Mouse (Mus musculus) gastrocnemius, postnatal 14 days (tissue): ENCODE measurements around the gene Igf1r. TPM values are rescaled to one million over a fixed set of nuclear protein-coding genes. Genes with fewer than 3 reads are reported as not detected.

Source experiments
- DNase-seq: peaks from one replicate; pipeline ENCODE4 v3.0.0; 2021; ENCODE audit warnings: mixed read lengths
- intact Hi-C: fragments of 180-260 bp; cut with DNase I; formaldehyde crosslinking; loops from one replicate; pipeline ENCODE4 v1.15.1; 2025; ENCODE audit warnings: low total_unique reads
- total RNA-seq, 2 experiments: library from RNA; stranded (reverse); gene quantifications; 2 replicates each; pipeline ENCODE4 v1.2.3; 2021

Gene Igf1r
- total RNA-seq, 2 experiments from 2014 or later: 13.1 to 14.0 TPM

DNA sequence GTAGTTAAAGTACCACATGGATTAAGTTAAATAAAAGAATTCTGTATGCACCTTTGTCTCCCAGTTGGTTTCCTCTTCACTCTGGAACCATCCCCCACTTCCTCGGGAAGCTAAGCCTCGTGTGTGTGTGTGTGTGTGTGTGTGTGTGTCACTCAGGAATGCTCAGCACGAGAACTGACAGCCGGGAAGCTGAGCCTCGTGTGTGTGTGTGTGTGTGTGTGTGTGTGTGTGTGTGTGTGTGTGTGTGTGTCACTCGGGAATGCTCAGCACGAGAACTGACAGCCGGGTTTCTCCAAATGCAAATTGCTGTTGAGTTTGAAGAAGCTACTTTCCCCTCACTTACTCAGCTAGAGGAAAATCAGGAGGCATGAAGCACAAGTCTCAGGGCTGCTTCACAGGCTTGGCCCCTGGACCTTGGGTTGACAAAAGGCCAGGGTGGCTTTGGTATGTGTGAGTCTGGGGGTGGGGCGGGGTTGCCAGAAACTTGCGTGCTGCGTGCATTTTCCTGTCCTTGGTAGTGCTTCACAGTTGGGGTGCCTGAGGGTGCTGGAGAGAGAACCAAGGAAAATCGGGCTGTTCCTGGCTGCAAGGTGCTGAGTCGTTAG is 281.1 kb downstream of the Igf1r start:
- peak; percentile 35 for DNase-seq
- intact Hi-C loops: no loop called here

- DNase-seq: no peak
- intact Hi-C loops: no loop called here
Observed at GRCm38 (mm10) chr7:68236817-68237216, 284.2 kb downstream of the Igf1r start.

DNA sequence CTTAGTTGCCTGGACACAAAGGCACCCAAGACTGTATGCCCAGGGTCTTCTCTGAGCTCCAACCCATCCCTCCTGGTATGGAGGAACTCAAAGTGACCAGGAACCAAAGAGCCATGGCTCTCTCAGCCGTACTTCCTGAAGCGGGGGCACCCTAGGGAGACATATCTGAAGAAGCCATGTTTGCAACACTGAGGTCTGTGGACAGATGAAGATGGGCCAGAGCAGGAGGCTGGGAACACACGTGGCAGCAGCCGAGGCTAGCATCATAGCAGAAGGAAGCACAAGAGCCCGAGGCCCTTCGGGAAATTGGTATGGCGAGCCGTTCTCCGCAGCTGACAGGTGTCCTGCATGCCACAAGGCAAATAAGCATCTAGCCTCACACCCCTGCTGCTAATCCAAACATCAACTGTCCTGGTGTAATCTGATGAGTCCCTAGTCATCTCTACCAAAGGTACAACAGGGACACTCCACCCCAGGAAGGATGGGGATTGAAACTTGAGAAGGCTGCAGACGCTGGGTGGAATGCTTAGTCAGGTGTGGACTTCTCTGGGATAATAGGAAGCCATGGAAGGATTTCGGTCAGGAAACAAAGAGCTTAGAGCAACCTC is 286.7 kb downstream of the Igf1r start:
- intact Hi-C loops: no loop called here
- no peak for DNase-seq

DNA sequence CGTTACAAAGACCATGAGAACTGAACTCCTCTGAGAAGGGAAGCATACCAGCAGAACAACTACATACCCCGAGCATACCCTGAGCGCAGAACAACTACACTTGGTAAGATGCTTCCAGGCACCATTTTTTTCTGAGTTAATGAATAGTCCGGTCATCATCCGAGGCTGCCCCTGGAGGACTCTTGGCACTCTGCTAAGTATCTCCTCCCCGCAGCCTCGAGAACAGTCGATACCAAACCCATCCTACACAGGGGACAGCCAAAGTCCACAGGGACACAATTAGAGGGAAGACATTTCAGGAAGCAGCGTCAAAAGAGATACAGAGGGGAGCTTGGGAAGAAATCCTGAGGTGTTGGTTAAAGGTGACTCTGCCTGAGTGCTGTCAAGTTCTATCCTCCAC is 288.6 kb downstream of the Igf1r start:
- intact Hi-C loops: no loop called here
- DNase-seq: no peak

GRCm38 (mm10) chr7:68245681-68246080 is 293.1 kb downstream of the Igf1r start:
- DNase-seq: no peak
- intact Hi-C loops: no loop called here

DNA sequence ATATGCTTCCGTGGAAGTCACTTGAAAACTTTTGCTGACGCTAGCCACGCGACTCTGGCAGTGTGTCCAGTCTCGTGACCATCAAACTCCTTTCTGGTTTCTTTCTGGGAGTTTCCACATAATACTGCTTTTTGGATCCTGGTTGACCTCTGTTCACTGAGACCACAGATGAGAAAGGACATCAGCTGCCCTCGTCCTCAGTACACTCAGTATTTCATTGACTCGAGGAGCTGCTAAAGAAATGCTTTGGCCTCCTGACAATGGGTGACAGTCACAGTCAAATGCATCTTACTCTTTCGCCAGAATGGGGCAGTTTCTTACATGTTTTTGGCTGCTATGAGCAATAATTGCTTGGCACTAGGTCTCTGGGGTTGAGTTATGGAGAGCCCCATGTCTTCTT is 293.6 kb downstream of the Igf1r start:
- intact Hi-C loops: no loop called here
- DNase-seq: no peak

DNA sequence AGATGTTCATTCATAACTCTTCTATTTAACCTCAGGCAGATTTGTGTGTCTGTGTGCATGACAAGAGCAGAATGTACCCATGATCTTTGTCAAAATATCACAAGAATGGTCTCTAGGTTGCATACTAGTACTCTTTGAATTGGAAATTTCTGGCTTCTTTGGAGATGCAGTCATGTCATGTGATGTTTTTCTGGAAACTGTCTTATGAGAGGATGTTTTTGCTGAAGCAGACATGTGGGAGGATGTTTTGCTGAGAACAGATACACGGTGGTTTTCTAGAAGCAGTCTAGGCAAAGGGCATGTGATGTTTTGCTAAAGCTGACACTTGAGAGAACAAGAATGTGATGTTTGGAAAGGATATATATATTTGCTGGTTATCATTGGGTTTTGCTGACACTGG is 297.8 kb downstream of the Igf1r start:
- intact Hi-C loops: no loop called here
- no peak for DNase-seq

- DNase-seq: no peak
- intact Hi-C loops: no loop called here
Observed at GRCm38 (mm10) chr7:68250902-68251301, 298.3 kb downstream of the Igf1r start.

DNA sequence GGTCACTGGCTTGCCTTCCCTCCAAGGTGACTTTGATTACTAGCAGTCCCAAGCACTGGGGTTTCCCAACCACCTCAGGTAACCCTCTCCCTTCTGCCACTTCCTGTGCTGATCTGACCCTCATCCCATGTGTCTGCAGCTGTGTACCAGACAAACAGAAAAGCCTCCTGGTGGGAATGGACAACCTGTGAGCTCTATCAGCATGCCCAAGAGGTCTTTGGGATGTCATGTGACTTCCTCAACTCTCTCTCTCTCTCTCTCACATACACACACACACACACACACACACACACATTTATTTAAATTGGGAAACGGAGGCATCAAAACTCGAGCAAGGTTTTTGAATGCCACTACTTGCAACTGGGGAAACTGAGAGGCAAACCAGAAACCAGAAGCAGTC is 305.1 kb downstream of the Igf1r start:
- no peak for DNase-seq
- intact Hi-C loops: no loop called here

GRCm38 (mm10) chr7:68258326-68259150 is 305.9 kb downstream of the Igf1r start:
- no peak for DNase-seq
- intact Hi-C loops: no loop called here

- intact Hi-C loops: loop anchor here (5.0 kb wide), 1 partner anchor 32 kb away; no protein-coding TSS in a partner anchor
Observed at GRCm38 (mm10) chr7:68259523-68260081, 307.0 kb downstream of the Igf1r start.

GRCm38 (mm10) chr7:68262612-68263200 is 310.1 kb downstream of the Igf1r start:
- no peak for DNase-seq
- intact Hi-C loops: loop anchor here (5.0 kb wide), 1 partner anchor 35 kb away; no protein-coding TSS in a partner anchor

More at GRCm38 (mm10) chr7:68259523-68260081, 307.0 kb downstream of the Igf1r start:
- no peak for DNase-seq

DNA sequence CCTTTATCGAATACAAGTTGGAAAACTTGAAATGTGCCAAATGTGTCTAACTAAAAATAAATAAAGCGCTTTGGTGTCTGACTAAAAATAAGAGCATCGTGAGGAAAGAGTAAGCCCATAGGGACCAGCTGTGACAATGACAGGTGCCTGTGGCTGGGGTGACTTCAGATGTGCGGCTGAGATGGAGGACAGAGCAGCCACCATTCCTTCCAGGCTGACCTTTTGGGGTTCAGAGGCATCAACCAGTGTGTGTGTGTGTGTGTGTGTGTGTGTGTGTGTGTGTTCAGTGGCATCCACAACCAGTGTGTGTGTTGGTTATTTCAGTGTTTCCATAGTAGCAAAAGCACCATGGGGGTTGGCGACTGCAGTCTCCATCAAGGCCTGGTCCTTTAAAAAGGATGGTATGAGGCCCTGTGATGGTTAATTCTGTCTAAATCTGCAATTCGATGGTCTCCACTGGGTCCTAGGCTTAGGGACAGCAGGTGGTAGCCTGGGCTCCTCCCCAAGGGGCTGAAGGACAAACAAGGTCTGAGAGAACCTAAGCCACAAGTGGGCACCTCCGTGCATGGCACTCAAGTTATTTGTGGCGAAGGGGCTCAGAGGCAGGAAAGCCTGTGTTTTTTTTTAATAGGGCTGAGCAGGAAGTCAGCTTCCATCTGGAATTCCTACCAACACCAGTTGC is 310.9 kb downstream of the Igf1r start:
- intact Hi-C loops: loop anchor here (5.0 kb wide), 1 partner anchor 36 kb away; no protein-coding TSS in a partner anchor
- no peak for DNase-seq

DNA sequence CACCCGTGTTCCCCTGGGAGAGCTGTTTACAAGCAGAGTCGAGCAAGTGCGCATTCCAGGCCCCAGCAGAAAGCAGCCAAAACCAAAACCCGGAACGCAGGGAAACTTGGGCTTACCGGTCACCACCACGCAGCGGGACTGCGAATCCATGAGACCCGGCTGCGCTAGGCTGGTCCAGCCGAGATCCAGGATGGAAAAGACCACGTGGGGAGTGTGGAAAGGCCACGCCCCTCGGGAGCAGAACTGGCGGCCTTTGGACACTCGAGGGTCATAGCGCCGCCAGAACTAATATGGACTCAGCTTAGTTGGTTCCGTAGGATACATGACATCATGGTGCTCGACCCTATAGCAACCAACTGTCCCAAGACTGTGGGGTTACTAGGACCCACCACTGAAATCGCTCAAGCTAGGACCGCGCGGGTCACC is 311.4 kb downstream of the Igf1r start, which contains the start of gene Pgpep1l:
Gene Pgpep1l, minus strand, starts transcription at position 206 of the 426 bp plus-strand sequence.
- intact Hi-C loops: loop anchor here (5.0 kb wide), 1 partner anchor 37 kb away; no protein-coding TSS in a partner anchor
- peak; percentile 71 for DNase-seq

DNA sequence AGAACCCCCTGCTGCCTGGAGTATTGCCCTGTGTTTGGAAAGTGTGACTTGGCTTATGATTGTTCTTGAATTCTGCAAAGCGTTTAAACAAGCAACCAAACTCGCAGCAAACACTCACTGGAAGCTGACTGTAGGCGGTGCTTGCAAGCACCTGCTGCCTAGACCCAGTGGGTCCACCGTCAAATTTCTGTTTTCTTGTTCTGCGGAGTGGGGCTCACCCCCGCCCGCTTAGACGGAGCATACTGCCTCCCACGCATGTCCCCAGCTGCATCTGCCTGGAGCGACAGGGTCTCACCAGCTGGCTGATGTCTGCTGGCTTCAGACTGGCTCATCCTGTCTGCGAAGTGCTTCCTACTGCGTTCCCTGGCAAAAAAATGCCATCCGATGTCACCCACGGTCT is 311.9 kb downstream of the Igf1r start:
- intact Hi-C loops: loop anchor here (5.0 kb wide), 1 partner anchor 37 kb away; no protein-coding TSS in a partner anchor
- DNase-seq: peak; percentile 45

- DNase-seq: no peak
- intact Hi-C loops: no loop called here
Observed at GRCm38 (mm10) chr7:68265391-68265790, 312.8 kb downstream of the Igf1r start.

DNA sequence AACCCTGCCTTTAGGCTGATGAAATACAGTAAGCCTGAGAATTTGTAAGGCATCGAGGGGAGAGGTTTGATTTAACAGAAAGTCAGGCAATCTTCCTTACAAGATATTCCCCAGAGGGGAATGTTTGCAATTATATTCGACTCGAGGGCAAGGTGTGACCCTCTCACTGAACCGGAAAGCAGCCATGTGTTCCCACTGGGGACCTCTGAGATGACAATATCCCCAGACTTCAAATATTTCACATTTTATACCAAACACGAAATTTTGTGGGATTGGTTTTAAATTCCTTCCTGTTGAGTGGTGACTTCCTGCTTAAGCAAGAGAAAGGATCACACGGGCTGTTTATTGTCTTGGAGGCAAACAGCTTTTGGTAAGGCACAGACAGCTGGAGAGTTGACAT is 314.1 kb downstream of the Igf1r start:
- intact Hi-C loops: no loop called here
- DNase-seq: no peak

DNA sequence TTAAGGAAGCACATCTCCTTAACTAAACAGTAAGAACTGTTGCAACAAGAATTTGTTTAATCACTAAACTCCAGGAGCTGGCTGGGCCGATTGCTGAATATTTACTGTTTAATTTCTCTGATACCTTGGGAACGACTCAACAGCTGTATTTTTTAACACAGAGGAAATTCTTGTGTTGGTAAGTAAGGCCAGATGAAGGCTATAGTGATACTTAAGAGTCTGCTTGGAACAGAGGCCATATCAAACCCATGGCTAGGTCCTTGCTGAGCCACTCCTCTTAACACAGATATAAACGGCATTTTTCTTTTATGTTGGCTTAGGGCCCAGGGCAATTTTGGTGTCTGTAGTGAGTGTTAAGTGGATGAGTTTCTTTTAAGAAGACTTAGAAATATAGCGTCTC is 317.9 kb downstream of the Igf1r start:
- intact Hi-C loops: no loop called here
- DNase-seq: no peak

DNA sequence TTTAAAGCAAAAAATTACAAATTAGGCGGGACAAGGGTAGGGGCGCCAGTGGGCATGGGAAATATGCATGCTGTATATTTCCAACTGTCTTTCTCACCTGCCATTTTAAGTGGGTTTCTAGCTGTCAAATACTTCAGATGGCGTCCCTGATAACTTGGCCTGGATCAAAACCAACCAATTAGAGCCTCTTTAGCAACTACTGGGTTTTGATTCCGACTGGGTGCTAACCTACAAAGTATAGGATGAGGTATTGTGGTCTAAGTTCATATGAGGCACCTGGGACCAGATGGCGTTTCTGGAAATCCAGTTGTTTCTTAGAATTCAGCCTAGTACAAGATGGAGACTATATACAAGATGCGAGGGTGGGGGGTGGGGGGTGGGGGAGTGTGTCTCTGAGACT is 319.2 kb downstream of the Igf1r start:
- intact Hi-C loops: no loop called here
- DNase-seq: no peak
